Mouse (Mus musculus) liver, embryonic 14.5 days (tissue): Measurements from ENCODE around the gene Cyb5d2. TPM values are rescaled to one million over a fixed set of nuclear protein-coding genes. Genes with fewer than 3 reads are reported as not detected.

Source experiments
- ATAC-seq: fragments of 200-750 bp; cut with Nextera tagmentation; 2 replicates; pipeline ENCODE4 v1.8.0; 2017; ENCODE audit warnings: moderate number of reproducible peaks, mild to moderate bottlenecking, moderate library complexity; ENCODE audit not compliant: insufficient read depth
- DNase-seq, 3 experiments: peaks; one replicate each; pipeline ENCODE4 v3.0.0-alpha.2; 2012 to 2013; ENCODE audit warnings: low read depth in 3 of 3, low spot score in 3 of 3
- H3K27ac ChIP-seq: fragments of 300-500 bp; sonication (generic); 2 replicates; pipeline ENCODE4 v1.5.1; 2014; ENCODE audit warnings: moderate library complexity, mild to moderate bottlenecking, control low read depth, inconsistent platforms
- H3K27me3 ChIP-seq: fragments of 300-500 bp; sonication (generic); 2 replicates; pipeline ENCODE4 v1.6.1; 2014; ENCODE audit warnings: mild to moderate bottlenecking, low read length, moderate library complexity; ENCODE audit not compliant: control insufficient read depth, insufficient read depth
- H3K36me3 ChIP-seq: fragments of 300-500 bp; sonication (generic); replicated peaks from 2 replicates; pipeline ENCODE4 v1.6.1; 2014; ENCODE audit warnings: low read depth; ENCODE audit not compliant: control insufficient read depth, insufficient read depth
- H3K4me1 ChIP-seq, 2 experiments: fragments of 200-500 bp in 1 of 2; fragments of 300-500 bp in 1 of 2; sonication (generic) in 1 of 2; replicated peaks; 2 replicates each; pipeline ENCODE4 v1.6.1; 2012 to 2014; ENCODE audit warnings: antibody characterized with exemption in 1 of 2, inconsistent platforms in 1 of 2, low read length in 1 of 2; ENCODE audit not compliant: control insufficient read depth in 2 of 2, insufficient read depth in 2 of 2
- H3K4me2 ChIP-seq: fragments of 300-500 bp; sonication (generic); 2 replicates; pipeline ENCODE4 v1.6.1; 2014; ENCODE audit warnings: low read depth, mild to moderate bottlenecking, control low read depth, moderate library complexity
- H3K4me3 ChIP-seq, 2 experiments: fragments of 200-500 bp in 1 of 2; fragments of 300-500 bp in 1 of 2; sonication (generic) in 1 of 2; 2 replicates each; pipeline ENCODE4 v1.5.1; 2012 to 2014; ENCODE audit warnings: low read depth in 2 of 2, low read length in 2 of 2, mild to moderate bottlenecking in 2 of 2, control low read depth in 1 of 2, inconsistent platforms in 1 of 2, moderate library complexity in 1 of 2; ENCODE audit not compliant: insufficient read depth in 1 of 2
- H3K9ac ChIP-seq: fragments of 300-500 bp; sonication (generic); replicated peaks from 2 replicates; pipeline ENCODE4 v1.6.1; 2014; ENCODE audit warnings: mild to moderate bottlenecking, control low read depth, moderate library complexity
- H3K9me3 ChIP-seq: fragments of 300-500 bp; sonication (generic); 2 replicates; pipeline ENCODE4 v1.6.1; 2016; ENCODE audit warnings: low read length, mixed read lengths; ENCODE audit not compliant: control insufficient read depth
- CTCF ChIP-seq: IDR thresholded peaks from 2 replicates; pipeline ENCODE4 v1.5.1; 2016; ENCODE audit warnings: antibody characterized with exemption, low read depth, control low read depth
- EP300 ChIP-seq: IDR thresholded peaks from 2 replicates; pipeline ENCODE4 v1.6.1; 2016; ENCODE audit warnings: antibody characterized with exemption, low read depth
- WGBS: fragments of 180-500 bp; shearing (Covaris S2); extraction: QIAGEN DNeasy Blood & Tissue Kit; methylation state at CpG from one replicate; pipeline ENCODE4 v1.1.7; 2014; ENCODE audit not compliant: insufficient replicate concordance; 5-methylcytosine and 5-hydroxymethylcytosine counted together
- polyA plus RNA-seq, 2 experiments: library from polyadenylated mRNA; depleted of rRNA in 1 of 2; stranded (reverse) in 1 of 2; unstranded in 1 of 2; fragments of >200 nt; fragmentation: Nextera tagmentation in 1 of 2; extraction: Ambion mirVana in 1 of 2; gene quantifications; 2 replicates each; pipeline versions ENCODE4 v1.2.1 to v1.2.3; 2012 to 2014

The Cyb5d2 gene
- polyA plus RNA-seq, 2 experiments = 1.7 to 2.0 TPM

DNA sequence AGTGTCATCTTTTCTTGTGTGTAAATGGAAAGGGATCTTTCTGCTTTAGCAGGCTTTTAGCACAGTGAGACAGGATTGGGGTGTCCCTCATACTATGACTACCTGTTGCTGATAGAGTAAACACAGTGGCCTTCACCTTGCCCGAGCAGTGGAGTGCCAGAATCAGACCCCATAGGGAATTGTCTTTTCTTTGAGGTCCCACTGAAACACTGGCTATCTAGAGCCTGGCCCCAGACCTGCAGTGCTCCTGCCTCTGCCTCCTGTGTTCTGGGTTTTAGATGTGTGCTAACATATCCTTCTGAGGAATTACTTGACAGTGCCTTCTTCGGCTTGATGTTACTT lies 60.5 kb downstream of the Cyb5d2 start:
- H3K4me1 ChIP-seq = no peaks in the 10 kb centered on the region
- WGBS = 73% methylated on average over 2 of the region's 2 CpGs
- ATAC-seq = no peak
- no peak overlapping the region for H3K4me3 ChIP-seq
- DNase-seq = no peak
- H3K4me2 ChIP-seq = no peak overlapping the region
- H3K27ac ChIP-seq = no peak overlapping the region
- no peaks in the 10 kb centered on the region for H3K9me3 ChIP-seq
- TF ChIP-seq CTCF (no peak), EP300 (no peak)
- no peaks in the 10 kb centered on the region for H3K27me3 ChIP-seq
- H3K9ac ChIP-seq = no peak overlapping the region
- H3K36me3 ChIP-seq = peaks cover 48% of the 10 kb centered on the region

- no peak overlapping the region for H3K4me2 ChIP-seq
- H3K27ac ChIP-seq = no peak overlapping the region
- no peaks in the 10 kb centered on the region for H3K27me3 ChIP-seq
- H3K9ac ChIP-seq = no peak overlapping the region
- peaks cover 48% of the 10 kb centered on the region for H3K36me3 ChIP-seq
- TF ChIP-seq CTCF (no peak), EP300 (no peak)
- H3K4me3 ChIP-seq = no peak overlapping the region
- DNase-seq (no peak), ATAC-seq (no peak)
- H3K9me3 ChIP-seq = no peaks in the 10 kb centered on the region
- 82% methylated on average over 4 of the region's 4 CpGs for WGBS
- H3K4me1 ChIP-seq = no peaks in the 10 kb centered on the region
These were observed 61.0 kb downstream of the Cyb5d2 start for GRCm38 (mm10) chr11:72734840-72735518.

DNA sequence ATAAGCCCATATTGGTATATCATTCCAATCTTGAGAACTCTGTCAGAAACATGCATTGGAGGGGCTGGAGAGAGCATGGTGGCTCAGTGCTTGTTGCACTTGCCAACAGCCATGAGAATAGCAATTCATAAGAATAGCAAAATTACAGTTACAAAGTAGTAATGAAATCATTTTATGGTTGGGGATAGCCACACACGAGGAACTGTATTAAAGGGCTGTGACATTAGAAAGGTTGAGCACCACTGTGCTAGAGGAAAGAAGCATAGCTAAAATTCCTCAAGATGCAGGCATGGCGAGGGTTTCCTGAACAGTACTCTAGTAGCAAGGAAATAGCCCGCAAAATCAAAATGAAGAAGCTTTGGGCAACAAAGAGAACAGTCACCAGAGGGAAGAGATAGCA lies 62.2 kb downstream of the Cyb5d2 start:
- Histone ChIP-seq H3K27ac (no peak overlapping the region), H3K4me2 (no peak overlapping the region), H3K27me3 (no peaks in the 10 kb centered on the region), H3K4me3 (no peak overlapping the region), H3K36me3 (peaks cover 50% of the 10 kb centered on the region), H3K9ac (no peak overlapping the region), H3K9me3 (no peaks in the 10 kb centered on the region), H3K4me1 (no peaks in the 10 kb centered on the region)
- DNase-seq = no peak
- no peak for ATAC-seq
- 87% methylated on average over 3 of the region's 3 CpGs for WGBS
- TF ChIP-seq EP300 (no peak), CTCF (no peak)

Other genes starting within 250 kb of the Cyb5d2 start
- 1.3 and 1.7 TPM in 2 replicates for gene Spns3, start 245.6 kb downstream of the Cyb5d2 start, polyA plus RNA-seq (2012; rRNA removed)
- gene Spns3, start 245.6 kb downstream of the Cyb5d2 start, polyA plus RNA-seq (2014; fragmentation: Nextera tagmentation; extraction: Ambion mirVana) = 1.3 TPM in 2 replicates
- 5.6 and 7.5 TPM in 2 replicates for gene Ube2g1, start 188.9 kb downstream of the Cyb5d2 start, polyA plus RNA-seq (2012; rRNA removed)
- gene Ube2g1, start 188.9 kb downstream of the Cyb5d2 start, polyA plus RNA-seq (2014; fragmentation: Nextera tagmentation; extraction: Ambion mirVana) = 21.7 and 22.7 TPM in 2 replicates
- 9.4 and 10.5 TPM in 2 replicates for gene Ankfy1, start 106.1 kb downstream of the Cyb5d2 start, polyA plus RNA-seq (2012; rRNA removed)
- 11.9 and 14.6 TPM in 2 replicates for gene Ankfy1, start 106.1 kb downstream of the Cyb5d2 start, polyA plus RNA-seq (2014; fragmentation: Nextera tagmentation; extraction: Ambion mirVana)
- 5.1 TPM in 2 replicates for gene Zzef1, start 84 bp upstream of the Cyb5d2 start, polyA plus RNA-seq (2012; rRNA removed)
- gene Zzef1, start 84 bp upstream of the Cyb5d2 start, polyA plus RNA-seq (2014; fragmentation: Nextera tagmentation; extraction: Ambion mirVana) = 4.4 and 4.9 TPM in 2 replicates
- 6.4 TPM in 2 replicates for gene Atp2a3, start 165.0 kb upstream of the Cyb5d2 start, polyA plus RNA-seq (2012; rRNA removed)
- gene Atp2a3, start 165.0 kb upstream of the Cyb5d2 start, polyA plus RNA-seq (2014; fragmentation: Nextera tagmentation; extraction: Ambion mirVana) = 6.7 and 7.7 TPM in 2 replicates
- 4.6 and 5.3 TPM in 2 replicates for gene P2rx1, start 203.0 kb upstream of the Cyb5d2 start, polyA plus RNA-seq (2012; rRNA removed)
- 6.8 and 9.0 TPM in 2 replicates for gene P2rx1, start 203.0 kb upstream of the Cyb5d2 start, polyA plus RNA-seq (2014; fragmentation: Nextera tagmentation; extraction: Ambion mirVana)
- 0.49 and 0.69 TPM in 2 replicates for gene Camkk1, start 222.9 kb upstream of the Cyb5d2 start, polyA plus RNA-seq (2012; rRNA removed)
- gene Camkk1, start 222.9 kb upstream of the Cyb5d2 start, polyA plus RNA-seq (2014; fragmentation: Nextera tagmentation; extraction: Ambion mirVana) = 0.19 and 0.36 TPM in 2 replicates